Mouse (Mus musculus) MN1 (cell line): ENCODE results near the gene Mapkapk2.
"Not testable (repeated sequence)": the region's sequence is repeated elsewhere in the genome, so short reads cannot be mapped to it uniquely, and the experiment has no call there.

Experiments used
- DNase-seq: peaks from one replicate; pipeline ENCODE4 v3.0.0-alpha.2; 2016; ENCODE audit warnings: low spot score

Mapkapk2 gene

GRCm38 (mm10) chr1:131048946-131049345 lies 48.7 kb downstream of the Mapkapk2 start:
- no peak for DNase-seq

GRCm38 (mm10) chr1:131048121-131048863 lies 49.3 kb downstream of the Mapkapk2 start:
- DNase-seq, result no peak

- DNase-seq, result no peak
Observed at GRCm38 (mm10) chr1:131046607-131047006, 51.0 kb downstream of the Mapkapk2 start.

- DNase-seq, result no peak
Observed at GRCm38 (mm10) chr1:131045723-131046355, 51.8 kb downstream of the Mapkapk2 start.

- no peak for DNase-seq
Observed at GRCm38 (mm10) chr1:131043636-131044035, 54.0 kb downstream of the Mapkapk2 start.

GRCm38 (mm10) chr1:131042721-131043120 lies 54.9 kb downstream of the Mapkapk2 start:
- DNase-seq, result no peak

- no peak for DNase-seq
Observed at GRCm38 (mm10) chr1:131042263-131042662, 55.4 kb downstream of the Mapkapk2 start.

GRCm38 (mm10) chr1:131039479-131039878 lies 58.1 kb downstream of the Mapkapk2 start:
- no peak for DNase-seq

GRCm38 (mm10) chr1:131038415-131039017 lies 59.1 kb downstream of the Mapkapk2 start:
- no peak for DNase-seq

GRCm38 (mm10) chr1:131038001-131038400 lies 59.6 kb downstream of the Mapkapk2 start:
- DNase-seq, result no peak

GRCm38 (mm10) chr1:131031267-131031666 lies 66.4 kb downstream of the Mapkapk2 start:
- no peak for DNase-seq

- no peak for DNase-seq
Observed at GRCm38 (mm10) chr1:131030261-131030660, 67.4 kb downstream of the Mapkapk2 start.

- no peak for DNase-seq
Observed at GRCm38 (mm10) chr1:131029215-131029614, 68.4 kb downstream of the Mapkapk2 start.

- no peak for DNase-seq
Observed at GRCm38 (mm10) chr1:131025843-131026190, 71.8 kb downstream of the Mapkapk2 start.

GRCm38 (mm10) chr1:131024900-131025842 lies 72.5 kb downstream of the Mapkapk2 start:
- no peak for DNase-seq

- DNase-seq, result not testable (repeated sequence)
Observed at GRCm38 (mm10) chr1:131023250-131023858, 74.3 kb downstream of the Mapkapk2 start.

GRCm38 (mm10) chr1:131022591-131023249 lies 74.9 kb downstream of the Mapkapk2 start:
- DNase-seq, result no peak

GRCm38 (mm10) chr1:131021900-131022590 lies 75.6 kb downstream of the Mapkapk2 start:
- DNase-seq, result no peak

- DNase-seq, result no peak
Observed at GRCm38 (mm10) chr1:131021438-131021837, 76.2 kb downstream of the Mapkapk2 start.
